Mouse (Mus musculus) erythroblast, embryonic 14.5 days (primary cell): ENCODE results near the gene Palm2.

Experiments used
- GATA1 ChIP-seq: IDR thresholded peaks from 2 replicates; pipeline ENCODE4 v1.6.1; 2012; ENCODE audit warnings: low read length, inconsistent platforms, mixed read lengths
- TAL1 ChIP-seq: IDR thresholded peaks from 3 replicates; pipeline ENCODE4 v1.6.1; 2012; ENCODE audit warnings: low read length, inconsistent platforms, mixed read lengths

DNA sequence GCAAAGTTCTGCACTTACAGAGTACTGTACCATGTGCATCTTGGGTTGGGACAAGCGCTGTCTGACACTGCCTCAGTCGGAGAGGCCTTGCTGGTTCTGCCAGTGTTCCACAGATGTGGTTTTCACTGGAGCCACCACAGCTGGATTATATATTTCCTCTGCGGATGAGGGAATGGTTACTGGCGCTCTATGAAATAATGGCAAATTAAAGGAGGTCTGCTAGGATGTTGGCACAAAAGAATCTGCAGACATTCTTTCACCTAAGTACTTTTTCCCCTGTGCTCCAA is 135.0 kb downstream of the Palm2 start:
- TF ChIP-seq TAL1 = no peak
- no peak for TF ChIP-seq GATA1
